8 mouse cellular contexts compared by ENCODE assay signal in the genomic region with DNA sequence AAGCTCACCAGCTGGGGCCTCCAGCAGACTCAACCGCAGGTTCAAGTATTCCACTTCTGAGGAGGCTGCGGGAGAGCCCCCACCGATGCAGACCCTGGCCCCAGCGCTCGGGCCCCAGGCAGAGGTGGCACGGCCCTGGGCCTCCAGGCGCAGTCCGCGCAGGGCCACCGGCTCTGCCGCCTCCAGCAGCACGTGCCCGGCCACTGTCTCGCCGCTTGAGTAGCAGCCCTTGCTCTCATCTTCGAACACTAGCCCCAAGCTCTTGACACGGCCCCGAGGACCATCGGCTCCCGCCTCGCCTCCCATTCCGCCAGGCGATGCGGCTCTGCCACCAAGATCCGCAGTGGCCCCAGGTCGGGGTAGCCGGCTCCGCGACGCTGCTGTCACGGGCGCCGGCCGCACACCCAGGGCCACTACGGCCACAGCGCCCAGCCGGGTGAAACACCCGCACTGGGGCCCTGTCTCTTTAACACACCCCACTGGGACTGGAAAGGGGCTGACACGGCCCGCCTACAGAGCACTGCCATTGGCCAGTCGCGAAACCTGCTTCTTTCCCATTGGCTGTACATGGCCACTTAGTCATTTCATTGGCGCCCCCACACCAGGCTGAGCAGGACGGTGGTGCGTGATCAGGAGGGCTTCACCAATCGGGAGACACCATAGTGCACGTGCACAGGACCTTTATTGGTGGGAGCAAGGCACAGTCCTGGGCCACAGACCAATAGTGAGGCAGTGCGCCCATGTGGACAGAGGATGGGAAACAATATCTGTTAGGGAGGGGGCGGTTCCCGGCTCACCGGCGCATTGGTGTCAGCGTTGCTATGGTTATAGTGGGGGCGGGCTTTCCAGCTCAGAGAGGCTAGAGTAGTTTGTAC. TPM values are rescaled to one million over a fixed set of nuclear protein-coding genes. Genes with fewer than 3 reads are reported as not detected.
DNase-seq lines count a peak whose midpoint lies in the region; ATAC-seq lines count a peak whose summit lies in the region.

A gene (minus strand): TSS at position 481 of the 875 bp plus-strand sequence.

- H3K27ac ChIP-seq in embryonic facial prominence, embryonic 11.5 days (replicated peaks; ENCODE audit: low read depth, low read length), result no peak within 1 kb of the TSS; the same call in 1 of the 2 replicates
- H3K27ac ChIP-seq in intestine, embryonic 16.5 days (ENCODE audit: low read length), result peak within 1 kb of the TSS; percentile 91

- intact Hi-C loops in left cerebral cortex, postnatal 25 days (cut with DNase I), result loop anchor here (2.0 to 5.0 kb wide), 2 partner anchors 74 to 82 kb away; no protein-coding TSS in a partner anchor

- H3K4me2 ChIP-seq in embryonic facial prominence, embryonic 11.5 days (ENCODE audit: low read depth, low read length), result peak within 1 kb of the TSS; percentile 92
- peak within 1 kb of the TSS; percentile 83 for H3K4me2 ChIP-seq in intestine, embryonic 16.5 days (ENCODE audit: low read depth, low read length)

- peak within 1 kb of the TSS; percentile 77 for H3K4me3 ChIP-seq in embryonic facial prominence, embryonic 11.5 days (ENCODE audit: low read depth, low read length)
- peak within 1 kb of the TSS; percentile 82 for H3K4me3 ChIP-seq in intestine, embryonic 16.5 days (ENCODE audit: low read length)

- H3K9ac ChIP-seq in embryonic facial prominence, embryonic 11.5 days (replicated peaks; ENCODE audit: low read length), result peak within 1 kb of the TSS; percentile 77
- H3K9ac ChIP-seq in intestine, embryonic 16.5 days (ENCODE audit: low read depth, low read length), result peak within 1 kb of the TSS; percentile 91

- WGBS in embryonic facial prominence, embryonic 11.5 days, result 2% methylated on average over 54 of the region's 54 CpGs
- under 1% methylated on average over 54 of the region's 54 CpGs for WGBS in intestine, embryonic 16.5 days

- H3K4me1 ChIP-seq in embryonic facial prominence, embryonic 11.5 days (ENCODE audit: control insufficient read depth, insufficient read depth, low read length), result no peaks in the 10 kb centered on the region
- H3K4me1 ChIP-seq in intestine, embryonic 16.5 days (ENCODE audit: control insufficient read depth, insufficient read depth, low read length), result peaks cover 20% of the 10 kb centered on the region

- no peaks in the 10 kb centered on the region for H3K27me3 ChIP-seq in embryonic facial prominence, embryonic 11.5 days (ENCODE audit: control insufficient read depth, insufficient read depth, low read length)
- no peaks in the 10 kb centered on the region for H3K27me3 ChIP-seq in intestine, embryonic 16.5 days (replicated peaks; ENCODE audit: control insufficient read depth, insufficient read depth, low read length)

- peak; percentile 100 for ATAC-seq in embryonic facial prominence, embryonic 11.5 days (replicated peaks; ENCODE audit: insufficient number of reproducible peaks, low FRiP score, low TSS enrichment, low read depth)
- ATAC-seq in intestine, embryonic 16.5 days, result peak; percentile 100

- no peaks in the 10 kb centered on the region for H3K9me3 ChIP-seq in embryonic facial prominence, embryonic 11.5 days (replicated peaks; ENCODE audit: control insufficient read depth, low read length)
- H3K9me3 ChIP-seq in intestine, embryonic 16.5 days (ENCODE audit: control insufficient read depth, low read length), result no peaks in the 10 kb centered on the region

- peak; percentile 97 for DNase-seq in adrenal gland, postnatal 25 days
- DNase-seq in embryonic facial prominence, embryonic 11.5 days (ENCODE audit: low spot score), result peak; percentile 98
- peak; percentile 86 for DNase-seq in gonadal fat pad, adult 2 months (ENCODE audit: low read depth)
- peak; percentile 98 to 100 for DNase-seq in left cerebral cortex, postnatal 25 days (ENCODE audit: low spot score in 2 of 2)
- DNase-seq in mesoderm, embryonic 11.5 days (ENCODE audit: low read depth, low spot score), result peak; percentile 99
- DNase-seq in right cerebral cortex, postnatal 36 days (ENCODE audit: low spot score in 2 of 2), result peak; percentile 99 to 100
- DNase-seq in urinary bladder, postnatal 4 days (ENCODE audit: low spot score in 2 of 2), result peak; percentile 98 to 100

- H3K36me3 ChIP-seq in embryonic facial prominence, embryonic 11.5 days (replicated peaks; ENCODE audit: control insufficient read depth, insufficient read depth, low read depth, low read length), result no peaks in the 10 kb centered on the region
- H3K36me3 ChIP-seq in intestine, embryonic 16.5 days (ENCODE audit: control insufficient read depth, insufficient read depth, low read length), result no peaks in the 10 kb centered on the region

RNA-seq across cellular contexts. Expression of the gene that starts here (rescaled TPM):
- total RNA-seq in adrenal gland, postnatal 25 days (2021), result 14.6 and 18.5 TPM in 2 replicates
- polyA plus RNA-seq in embryonic facial prominence, embryonic 11.5 days (2014; fragmentation: Nextera tagmentation; extraction: Ambion mirVana), result 20.8 and 21.1 TPM in 2 replicates
- 13.8 and 14.6 TPM in 2 replicates for polyA plus RNA-seq in gonadal fat pad, adult 2 months (2012; rRNA removed)
- polyA plus RNA-seq in intestine, embryonic 16.5 days (2015; fragmentation: Nextera tagmentation; extraction: Ambion mirVana), result 30.8 and 35.7 TPM in 2 replicates
- 1 to 10 TPM; 5.9 to 9.1 TPM for total RNA-seq in left cerebral cortex, postnatal 25 days (2021)
